Mouse (Mus musculus): ENCODE data around the gene Wnk4.

- TF ChIP-seq HCFC1 (IDR thresholded peaks at IDR 0.05; ENCODE audit: borderline replicate concordance, insufficient read depth, low read length), result no peak
- no peak for TF ChIP-seq ZNF384 (IDR thresholded peaks at IDR 0.05; ENCODE audit: low read depth, low read length)
- TF ChIP-seq MAFK (IDR thresholded peaks at IDR 0.05; ENCODE audit: insufficient read depth, low read depth, low read length), result no peak
- TF ChIP-seq ZC3H11A (IDR thresholded peaks at IDR 0.05; ENCODE audit: borderline replicate concordance, low read depth, low read length), result no peak
- no peak for TF ChIP-seq CHD2 (IDR thresholded peaks at IDR 0.05; ENCODE audit: low read depth, low read length)
Observed at GRCm38 (mm10) chr11:101221306-101221986, 38.9 kb upstream of the Wnk4 start.

Measured in ES-E14 (cell line).